In the genomic region with DNA sequence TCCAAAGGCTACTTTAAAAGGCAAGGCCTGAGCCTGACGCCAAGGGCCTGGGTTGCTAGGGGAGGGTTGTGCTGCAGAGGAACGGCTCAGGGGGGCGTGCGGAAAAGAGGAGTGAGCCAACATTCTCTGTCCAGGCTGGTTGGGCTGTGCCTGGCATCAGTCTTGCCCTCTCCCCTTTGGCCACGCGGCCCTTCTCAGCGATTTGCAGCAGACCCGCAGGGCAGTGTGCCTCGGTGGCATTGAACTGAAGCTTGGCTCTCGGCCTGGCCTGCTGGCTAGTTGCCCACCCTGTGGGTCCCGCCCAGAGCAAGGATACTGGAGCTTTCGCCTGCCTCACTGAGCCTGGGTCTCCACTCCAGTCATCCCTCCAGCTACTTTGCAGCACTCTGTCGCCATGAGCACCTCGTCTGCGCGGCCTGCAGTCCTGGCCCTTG, we compare ENCODE assay signal across 9 mouse cellular contexts. TPM values are rescaled to one million over a fixed set of nuclear protein-coding genes. Genes with fewer than 3 reads are reported as not detected.
DNase-seq lines count a peak whose midpoint lies in the region; ATAC-seq lines count a peak whose summit lies in the region.
"Had no signal": no experiment of that assay in that cellular context is flagged by ENCODE, and none has a peak within 500 bp of the region (broad histone marks: within the 10 kb centered on the region; RNA-seq: fewer than 3 reads in every experiment).

A gene (plus strand): TSS at position 112 of the 434 bp plus-strand sequence.

- H3K4me2 ChIP-seq in neural tube, embryonic 13.5 days, result no peak within 1 kb of the TSS

- intact Hi-C loops in heart, postnatal 14 days (cut with DNase I), result no loop called here

- no peaks in the 10 kb centered on the region for H3K9me3 ChIP-seq in neural tube, embryonic 13.5 days

- H3K4me3 ChIP-seq in neural tube, embryonic 13.5 days, result no peak within 1 kb of the TSS

- H3K36me3 ChIP-seq in neural tube, embryonic 13.5 days, result no peaks in the 10 kb centered on the region

- H3K27me3 ChIP-seq in neural tube, embryonic 13.5 days, result no peaks in the 10 kb centered on the region
- H3K27me3 ChIP-seq: Patski had no signal

- no peak for DNase-seq in neural tube, embryonic 10.5 days (ENCODE audit: extremely low spot score, low spot score)
- DNase-seq in fibroblast of lung, adult 2 months (ENCODE audit: low read depth), result peak; percentile 78
- peak; percentile 52 to 69 for DNase-seq in heart, postnatal 14 days
- peak; percentile 52 for DNase-seq in layer of hippocampus, adult 9-11 months
- peak; percentile 39 for DNase-seq in lung, postnatal 36 days
- DNase-seq in urinary bladder, postnatal 10 days (ENCODE audit: low spot score), result peak; percentile 20
- no peak for DNase-seq in spleen, postnatal 36 days (ENCODE audit: low spot score in 2 of 2)

- no peak within 1 kb of the TSS for H3K9ac ChIP-seq in neural tube, embryonic 13.5 days

- no peak within 1 kb of the TSS for H3K27ac ChIP-seq in neural tube, embryonic 13.5 days (replicated peaks)

- 42% methylated on average over 16 of the region's 16 CpGs for WGBS in neural tube, embryonic 13.5 days

- ATAC-seq in neural tube, embryonic 13.5 days (ENCODE audit: low read depth), result peak; percentile 93
- ATAC-seq: Patski had no signal

- peaks cover 21% of the 10 kb centered on the region for H3K4me1 ChIP-seq in neural tube, embryonic 13.5 days (replicated peaks)

RNA-seq across cellular contexts. Expression of the gene that starts here (rescaled TPM):
- 12.3 and 15.2 TPM in 2 replicates for polyA plus RNA-seq in neural tube, embryonic 13.5 days (2015; fragmentation: Nextera tagmentation; extraction: Ambion mirVana)
- 1 to 10 TPM; 2.6 to 2.9 TPM for total RNA-seq in heart, postnatal 14 days (2021)

Comparison
In these comparisons a context has a peak if more than half of its experiments do, and no peak if none do; other contexts are left out.
1. DNase-seq: peak in fibroblast of lung, adult 2 months (single experiment), heart, postnatal 14 days (2 of 2), layer of hippocampus, adult 9-11 months (single experiment), lung, postnatal 36 days (single experiment) and urinary bladder, postnatal 10 days (single experiment); none in neural tube, embryonic 10.5 days (single experiment) and spleen, postnatal 36 days (0 of 2).